Mouse (Mus musculus) thymus, postnatal 25 days (tissue): ENCODE results near the gene Lysmd3.
A peak's percentile ranks its signal among the peaks of the same experiment; 100 is the strongest.

Experiments
- DNase-seq: peaks from one replicate; pipeline ENCODE4 v3.0.0; 2022

The Lysmd3 gene

DNA sequence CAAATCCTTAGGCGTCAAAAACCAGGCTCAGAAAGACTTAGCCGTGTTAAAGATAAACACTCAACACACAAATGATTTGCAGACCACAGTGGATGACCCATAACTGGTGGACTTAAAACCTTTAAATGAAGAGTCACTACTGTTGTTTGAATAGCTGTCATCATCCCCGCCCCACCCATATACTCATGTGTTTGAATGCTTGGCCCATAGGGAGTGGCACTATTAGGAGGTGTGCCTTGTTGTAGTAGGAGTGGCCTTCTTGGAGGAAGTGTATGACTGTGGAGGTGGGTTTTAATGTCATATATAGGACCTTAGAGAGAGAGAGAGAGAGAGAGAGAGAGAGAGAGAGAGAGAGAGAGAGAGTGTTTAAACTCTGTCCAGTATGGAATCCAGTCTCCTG is 25.6 kb downstream of the Lysmd3 start:
- DNase-seq, result no peak

GRCm38 (mm10) chr13:81684258-81684657 is 26.8 kb downstream of the Lysmd3 start:
- DNase-seq, result no peak

GRCm38 (mm10) chr13:81684884-81685283 is 27.4 kb downstream of the Lysmd3 start:
- DNase-seq, result no peak

DNA sequence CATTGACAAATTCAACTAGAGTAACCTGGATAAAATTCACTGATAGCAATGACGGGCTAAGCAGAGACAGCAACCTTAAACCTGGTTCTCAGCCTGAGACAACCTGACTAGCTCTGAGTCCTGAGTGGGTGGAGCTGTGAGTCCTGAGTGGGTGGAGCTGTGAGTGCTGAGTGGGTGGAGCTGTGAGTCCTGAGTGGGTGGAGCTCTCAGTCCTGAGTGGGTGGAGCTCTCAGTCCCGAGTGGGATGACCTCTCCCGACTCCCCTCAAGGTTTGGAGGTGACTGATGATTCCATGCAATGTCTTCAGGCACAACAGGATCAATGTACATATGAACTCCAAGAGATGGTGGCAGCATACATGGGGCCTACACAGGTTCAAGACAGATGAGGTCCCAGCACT is 32.1 kb downstream of the Lysmd3 start:
- DNase-seq, result no peak

- peak; percentile 19 for DNase-seq
Observed at GRCm38 (mm10) chr13:81690477-81690876, 33.0 kb downstream of the Lysmd3 start.

DNA sequence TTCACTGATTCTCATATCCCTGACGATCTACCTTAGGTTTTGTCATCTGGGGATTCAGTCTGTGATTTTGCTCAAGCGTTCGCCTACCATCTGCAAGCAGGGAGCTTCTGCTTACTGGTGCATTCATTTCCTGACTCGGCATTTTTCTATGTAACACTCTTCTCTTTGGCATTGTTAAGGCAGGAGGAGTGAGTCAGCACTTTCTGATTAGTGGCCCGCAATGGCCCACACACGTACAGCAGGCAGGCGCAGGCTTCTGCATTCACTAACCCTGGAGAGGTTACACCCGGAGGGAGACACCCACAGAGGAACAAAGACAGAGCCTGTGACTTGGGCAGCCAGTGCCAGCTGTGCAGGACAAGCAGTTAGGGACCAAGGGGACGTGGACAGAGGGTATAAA is 34.1 kb downstream of the Lysmd3 start:
- no peak for DNase-seq

- DNase-seq, result no peak
Observed at GRCm38 (mm10) chr13:81694446-81694845, 37.0 kb downstream of the Lysmd3 start.

DNA sequence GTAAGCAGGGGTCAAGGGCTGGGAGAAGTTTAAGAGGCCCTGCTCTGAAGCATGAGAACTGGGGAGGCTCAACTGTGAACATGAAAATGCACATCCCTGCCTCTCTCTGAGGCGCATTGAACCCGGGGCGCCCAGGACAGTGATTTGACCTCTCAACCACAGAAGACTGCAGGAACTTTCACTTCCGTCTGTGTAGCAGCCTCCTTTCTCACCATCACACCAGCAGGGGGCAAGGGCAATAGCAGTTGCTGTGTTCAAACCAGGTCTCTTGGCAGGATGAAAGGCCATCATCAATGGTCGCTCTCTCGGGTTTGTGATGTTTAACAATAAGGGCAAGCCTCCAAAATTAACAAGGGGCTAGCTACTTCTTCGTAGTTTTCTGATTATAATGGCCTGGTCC is 45.7 kb downstream of the Lysmd3 start:
- no peak for DNase-seq

GRCm38 (mm10) chr13:81703621-81704020 is 46.2 kb downstream of the Lysmd3 start:
- no peak for DNase-seq

- DNase-seq, result no peak
Observed at GRCm38 (mm10) chr13:81706311-81706710, 48.8 kb downstream of the Lysmd3 start.

- no peak for DNase-seq
Observed at GRCm38 (mm10) chr13:81709805-81710204, 52.3 kb downstream of the Lysmd3 start.

GRCm38 (mm10) chr13:81710266-81710665 is 52.8 kb downstream of the Lysmd3 start:
- no peak for DNase-seq

- peak; percentile 99 for DNase-seq
Observed at GRCm38 (mm10) chr13:81710775-81711545, 53.5 kb downstream of the Lysmd3 start, which contains the start of the genes Polr3g and Mblac2. Polr3g (minus strand) TSS chr13:81711013. Mblac2 (plus strand) TSS chr13:81711341.

DNA sequence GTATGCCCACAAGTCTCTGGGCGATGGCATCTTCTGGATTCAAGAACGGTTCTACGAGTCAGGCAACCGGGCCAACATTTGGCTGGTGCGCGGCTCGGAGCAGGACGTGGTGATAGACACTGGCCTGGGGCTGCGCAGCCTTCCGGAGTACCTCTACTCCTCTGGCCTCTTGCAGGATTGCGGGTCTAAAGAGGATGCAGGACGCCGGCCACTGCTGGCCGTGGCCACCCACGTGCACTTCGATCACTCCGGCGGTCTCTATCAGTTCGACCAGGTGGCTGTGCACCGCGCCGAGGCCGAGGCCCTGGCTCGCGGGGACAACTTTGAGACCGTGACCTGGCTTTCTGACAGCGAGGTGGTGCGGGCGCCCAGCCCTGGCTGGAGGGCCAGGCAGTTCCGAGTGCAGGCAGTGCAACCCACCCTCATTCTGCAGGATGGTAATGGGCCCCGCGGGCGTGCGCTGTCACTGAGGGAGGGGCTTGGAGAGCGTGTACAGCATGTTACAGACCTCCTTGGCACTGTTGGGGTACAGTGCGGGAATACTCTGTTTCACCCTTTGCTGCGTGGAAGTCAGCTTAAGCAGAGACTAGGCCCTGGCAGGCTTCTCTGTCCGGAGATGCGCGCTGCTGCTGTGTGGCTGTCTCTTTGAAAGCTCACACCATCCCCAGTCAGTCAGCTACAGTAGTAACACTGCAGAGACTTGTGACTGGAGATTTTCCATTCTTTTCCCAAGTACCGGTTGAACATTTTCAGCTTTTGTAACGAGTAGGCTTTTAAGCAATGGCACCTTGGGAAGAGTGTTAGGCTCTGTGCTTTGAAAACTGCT is 54.3 kb downstream of the Lysmd3 start:
- DNase-seq, result peak; percentile 32

DNA sequence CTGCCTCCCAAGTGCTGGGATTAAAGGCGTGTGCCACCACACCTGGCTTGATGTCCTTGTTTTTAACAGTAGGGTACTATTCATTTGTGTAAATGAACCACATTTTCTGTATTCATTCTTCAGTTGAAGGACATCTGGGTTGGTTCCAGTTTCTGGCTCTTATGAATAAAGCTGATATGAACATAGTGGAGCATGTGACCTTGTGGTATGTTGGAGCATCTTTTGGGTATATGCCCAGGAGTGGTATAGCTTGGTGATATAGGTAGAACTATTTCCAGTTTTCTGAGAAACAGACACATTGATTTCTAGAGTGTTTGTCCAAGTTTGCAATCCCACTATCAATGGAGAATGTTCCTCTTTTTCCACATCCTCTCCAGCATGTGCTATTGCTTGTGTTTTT is 56.4 kb downstream of the Lysmd3 start:
- DNase-seq, result no peak
